Mouse (Mus musculus): ENCODE data around the gene Ccdc106. TPM values are rescaled to one million over a fixed set of nuclear protein-coding genes. Genes with fewer than 3 reads are reported as not detected.

Ccdc106 gene
- total and polyA plus RNA-seq, 2 experiments: 0.28 to 0.35 TPM

DNA sequence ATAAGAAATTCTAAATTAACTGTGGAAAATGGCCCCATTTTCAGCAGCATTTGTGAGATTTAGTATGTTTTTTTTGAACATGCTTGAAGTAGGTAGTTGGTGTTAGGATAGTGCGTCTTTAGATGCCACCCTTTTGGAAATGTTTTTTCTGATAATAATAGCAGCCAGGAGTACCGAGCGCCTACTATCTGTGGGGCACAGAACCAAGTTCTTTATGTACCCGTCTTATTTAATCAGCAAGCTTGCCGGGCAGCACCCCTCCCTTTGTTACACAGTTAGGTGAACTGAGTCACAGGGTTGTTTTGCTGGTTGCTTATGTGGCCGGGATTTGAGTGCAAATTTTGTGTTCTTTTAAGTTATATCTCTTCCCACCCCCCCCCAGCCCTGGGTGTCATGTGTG lies 60.9 kb downstream of the Ccdc106 start:
- Histone ChIP-seq H3K36me3 (ENCODE audit: control insufficient read depth, insufficient read depth, low read length) (peaks cover 32% of the 10 kb centered on the region), H3K4me3 (ENCODE audit: insufficient read depth, low read depth, low read length) (peak overlapping the region; percentile 97), H3K9ac (ENCODE audit: low read depth, low read length) (peak overlapping the region; percentile 10; the same call in 1 of the 2 replicates), H3K4me1 (ENCODE audit: control insufficient read depth, insufficient read depth, low read length) (peaks cover 22% of the 10 kb centered on the region), H3K27ac (replicated peaks; ENCODE audit: insufficient read depth, low read depth, low read length) (no peak overlapping the region; the same call in 1 of the 2 replicates), H3K27me3 (ENCODE audit: control insufficient read depth, insufficient read depth, low read length) (no peaks in the 10 kb centered on the region), H3K79me2 (ENCODE audit: control insufficient read depth, insufficient read depth, low read length) (peaks cover 30% of the 10 kb centered on the region)
- TF ChIP-seq POLR2A (IDR thresholded peaks at IDR 0.05; ENCODE audit: extremely low read depth, insufficient read depth, low read length) (no peak), CTCF (IDR thresholded peaks at IDR 0.05; ENCODE audit: low read depth, low read length) (no peak)
- WGBS: 9% methylated on average over 6 of the region's 6 CpGs
- DNase-seq (ENCODE audit: extremely low read depth, low read depth, low spot score): peak; percentile 45

DNA sequence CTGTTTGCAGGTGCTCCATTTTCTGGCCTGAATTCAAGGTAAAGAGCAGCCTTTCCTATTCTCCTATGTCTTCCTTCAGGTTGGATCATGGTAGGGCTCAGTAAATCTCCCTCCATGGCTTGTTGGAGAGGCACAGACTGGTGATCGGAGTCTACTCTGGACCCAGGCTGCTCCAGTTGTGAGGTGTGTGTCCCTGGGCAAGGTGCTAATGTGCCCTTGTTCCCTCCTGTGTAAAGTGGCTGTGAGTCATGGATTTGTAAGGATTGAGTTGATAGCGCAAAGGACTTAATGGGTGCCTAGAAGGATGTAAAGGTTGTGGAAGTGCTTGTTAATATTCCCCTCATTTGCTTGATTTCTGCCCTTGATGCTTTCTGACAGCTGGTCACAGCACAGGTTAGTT lies 61.6 kb downstream of the Ccdc106 start:
- TF ChIP-seq CTCF (IDR thresholded peaks at IDR 0.05; ENCODE audit: low read depth, low read length): no peak
- TF ChIP-seq POLR2A (IDR thresholded peaks at IDR 0.05; ENCODE audit: extremely low read depth, insufficient read depth, low read length): no peak
- H3K4me3 ChIP-seq (ENCODE audit: insufficient read depth, low read depth, low read length): no peak overlapping the region
- DNase-seq (ENCODE audit: extremely low read depth, low read depth, low spot score): no peak
- peaks cover 33% of the 10 kb centered on the region for H3K79me2 ChIP-seq (ENCODE audit: control insufficient read depth, insufficient read depth, low read length)
- 74% methylated on average over 2 of the region's 2 CpGs for WGBS
- no peak overlapping the region for H3K27ac ChIP-seq (replicated peaks; ENCODE audit: insufficient read depth, low read depth, low read length)
- no peak overlapping the region for H3K9ac ChIP-seq (ENCODE audit: low read depth, low read length)
- H3K27me3 ChIP-seq (ENCODE audit: control insufficient read depth, insufficient read depth, low read length): no peaks in the 10 kb centered on the region
- peaks cover 26% of the 10 kb centered on the region for H3K4me1 ChIP-seq (ENCODE audit: control insufficient read depth, insufficient read depth, low read length)
- peaks cover 26% of the 10 kb centered on the region for H3K36me3 ChIP-seq (ENCODE audit: control insufficient read depth, insufficient read depth, low read length)

DNA sequence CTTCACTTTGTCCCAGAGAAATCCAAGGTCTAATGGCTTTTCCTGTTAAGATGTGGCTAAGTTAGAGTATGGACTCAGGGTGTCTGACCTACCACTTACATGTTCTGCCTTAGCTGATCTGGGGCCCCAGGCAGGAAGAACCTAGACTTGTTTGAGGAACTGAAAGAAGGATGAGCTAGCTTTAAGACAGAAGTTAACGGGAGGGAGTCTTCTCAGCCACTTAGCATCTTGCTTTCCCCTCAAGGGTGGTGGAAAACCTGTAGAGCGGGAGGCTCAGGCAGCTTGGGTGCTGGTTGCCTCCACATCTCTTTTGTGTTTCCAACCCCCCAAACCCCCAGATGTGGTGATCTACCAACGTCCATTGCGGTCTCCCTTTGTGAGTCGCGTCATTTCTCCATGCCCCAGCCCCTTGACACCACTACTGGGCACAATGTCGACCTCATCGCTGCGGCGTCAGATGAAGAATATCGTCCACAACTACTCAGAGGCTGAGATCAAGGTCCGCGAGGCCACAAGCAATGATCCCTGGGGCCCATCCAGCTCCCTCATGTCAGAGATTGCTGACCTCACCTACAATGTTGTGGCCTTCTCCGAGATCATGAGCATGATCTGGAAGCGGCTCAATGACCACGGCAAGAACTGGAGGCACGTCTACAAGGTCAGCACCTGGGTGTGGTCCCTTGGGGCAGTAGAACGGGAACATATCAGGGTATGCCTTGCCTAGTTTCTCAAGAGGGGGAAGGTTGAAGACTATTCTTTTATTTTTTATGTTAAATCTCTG lies 63.2 kb downstream of the Ccdc106 start:
- H3K79me2 ChIP-seq (ENCODE audit: control insufficient read depth, insufficient read depth, low read length): peaks cover 33% of the 10 kb centered on the region
- H3K36me3 ChIP-seq (ENCODE audit: control insufficient read depth, insufficient read depth, low read length): peaks cover 13% of the 10 kb centered on the region; the same call in 1 of the 2 replicates
- H3K27ac ChIP-seq (replicated peaks; ENCODE audit: insufficient read depth, low read depth, low read length): peak overlapping the region; percentile 2
- WGBS: 41% methylated on average over 18 of the region's 18 CpGs
- H3K4me1 ChIP-seq (ENCODE audit: control insufficient read depth, insufficient read depth, low read length): peaks cover 33% of the 10 kb centered on the region
- no peak overlapping the region for H3K9ac ChIP-seq (ENCODE audit: low read depth, low read length)
- H3K27me3 ChIP-seq (ENCODE audit: control insufficient read depth, insufficient read depth, low read length): no peaks in the 10 kb centered on the region
- H3K4me3 ChIP-seq (ENCODE audit: insufficient read depth, low read depth, low read length): no peak overlapping the region
- peak; percentile 81 for DNase-seq (ENCODE audit: extremely low read depth, low read depth, low spot score)
- no peak for TF ChIP-seq CTCF (IDR thresholded peaks at IDR 0.05; ENCODE audit: low read depth, low read length)
- no peak for TF ChIP-seq POLR2A (IDR thresholded peaks at IDR 0.05; ENCODE audit: extremely low read depth, insufficient read depth, low read length)

DNA sequence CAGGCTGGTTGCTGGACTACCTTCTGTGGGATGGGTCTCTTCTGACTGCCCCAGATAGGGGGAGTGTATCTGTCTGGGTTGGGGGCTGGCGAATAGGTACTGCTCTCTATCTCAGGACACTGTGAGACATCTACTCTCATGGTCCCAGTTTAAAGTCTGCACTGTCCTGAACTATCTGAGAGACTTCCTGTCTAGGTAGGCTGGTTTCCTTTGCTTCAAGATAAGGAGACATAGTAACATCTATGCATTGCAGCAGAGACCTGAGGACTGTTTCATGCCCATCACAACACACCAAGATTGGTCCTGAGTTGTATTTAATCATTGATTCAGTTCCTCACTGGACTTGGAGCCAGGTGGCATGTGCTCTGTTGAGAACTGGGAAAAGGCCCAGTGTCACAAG lies 65.2 kb downstream of the Ccdc106 start:
- Histone ChIP-seq H3K4me3 (ENCODE audit: insufficient read depth, low read depth, low read length) (no peak overlapping the region), H3K27me3 (ENCODE audit: control insufficient read depth, insufficient read depth, low read length) (no peaks in the 10 kb centered on the region), H3K36me3 (ENCODE audit: control insufficient read depth, insufficient read depth, low read length) (peaks cover 9% of the 10 kb centered on the region; the same call in 1 of the 2 replicates), H3K79me2 (ENCODE audit: control insufficient read depth, insufficient read depth, low read length) (peaks cover 39% of the 10 kb centered on the region), H3K9ac (ENCODE audit: low read depth, low read length) (no peak overlapping the region), H3K27ac (replicated peaks; ENCODE audit: insufficient read depth, low read depth, low read length) (no peak overlapping the region), H3K4me1 (ENCODE audit: control insufficient read depth, insufficient read depth, low read length) (peaks cover 33% of the 10 kb centered on the region)
- no peak for TF ChIP-seq CTCF (IDR thresholded peaks at IDR 0.05; ENCODE audit: low read depth, low read length)
- no peak for TF ChIP-seq POLR2A (IDR thresholded peaks at IDR 0.05; ENCODE audit: extremely low read depth, insufficient read depth, low read length)
- 70% methylated on average over 1 of the region's 1 CpGs for WGBS
- DNase-seq (ENCODE audit: extremely low read depth, low read depth, low spot score): no peak

DNA sequence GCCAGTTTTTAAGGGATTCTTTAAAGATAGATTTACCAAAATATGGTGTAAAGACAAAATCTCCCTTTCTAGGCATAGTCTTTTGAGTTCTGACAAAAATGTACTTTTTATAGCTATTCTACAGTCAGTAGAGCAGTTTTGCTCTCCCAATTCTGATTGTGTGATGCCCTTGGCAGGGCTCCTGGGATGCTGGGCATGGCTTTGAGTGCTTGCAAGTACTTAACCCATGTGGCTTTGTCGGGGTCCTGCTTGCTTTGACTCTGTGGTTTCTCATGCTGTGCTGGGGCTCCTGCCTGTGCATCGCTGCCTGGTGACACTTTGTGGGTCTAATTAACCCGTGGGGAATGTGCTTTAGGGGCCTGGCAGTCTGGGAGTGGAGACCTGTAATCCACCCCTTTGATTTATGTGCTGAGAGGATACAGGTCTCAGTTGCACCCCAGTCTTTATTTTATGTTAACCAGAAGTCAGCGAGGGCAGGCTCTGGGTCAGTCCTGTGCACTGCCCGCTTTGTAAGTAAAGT lies 66.6 kb downstream of the Ccdc106 start:
- Histone ChIP-seq H3K4me1 (ENCODE audit: control insufficient read depth, insufficient read depth, low read length) (peaks cover 33% of the 10 kb centered on the region), H3K79me2 (ENCODE audit: control insufficient read depth, insufficient read depth, low read length) (peaks cover 34% of the 10 kb centered on the region; the same call in 1 of the 2 replicates), H3K36me3 (ENCODE audit: control insufficient read depth, insufficient read depth, low read length) (peaks cover 9% of the 10 kb centered on the region; the same call in 1 of the 2 replicates), H3K27me3 (ENCODE audit: control insufficient read depth, insufficient read depth, low read length) (no peaks in the 10 kb centered on the region), H3K27ac (replicated peaks; ENCODE audit: insufficient read depth, low read depth, low read length) (no peak overlapping the region), H3K4me3 (ENCODE audit: insufficient read depth, low read depth, low read length) (no peak overlapping the region), H3K9ac (ENCODE audit: low read depth, low read length) (no peak overlapping the region)
- no peak for TF ChIP-seq CTCF (IDR thresholded peaks at IDR 0.05; ENCODE audit: low read depth, low read length)
- TF ChIP-seq POLR2A (IDR thresholded peaks at IDR 0.05; ENCODE audit: extremely low read depth, insufficient read depth, low read length): no peak
- 62% methylated on average over 5 of the region's 5 CpGs for WGBS
- DNase-seq (ENCODE audit: extremely low read depth, low read depth, low spot score): no peak

DNA sequence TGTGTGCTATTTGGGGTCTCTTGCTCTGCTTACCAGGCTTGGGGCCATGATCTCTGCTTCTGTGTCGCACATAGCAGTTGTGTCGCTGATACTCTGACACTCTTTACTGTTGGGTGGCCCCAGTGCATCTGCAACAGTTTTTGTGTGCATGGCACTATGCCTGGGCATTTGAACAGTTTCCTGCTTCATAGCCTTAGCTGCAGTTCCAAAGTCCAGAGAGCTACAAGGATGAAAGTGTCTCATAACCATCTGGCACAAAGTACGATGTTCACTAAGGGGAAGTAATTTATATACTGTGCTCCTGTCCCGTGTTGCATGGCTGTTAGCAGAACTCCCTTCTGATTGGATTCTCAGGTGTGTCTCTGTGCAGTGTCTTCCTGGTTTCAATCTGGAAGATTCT lies 67.5 kb downstream of the Ccdc106 start:
- peak overlapping the region; percentile 38 for H3K27ac ChIP-seq (replicated peaks; ENCODE audit: insufficient read depth, low read depth, low read length)
- peak; percentile 91 for DNase-seq (ENCODE audit: extremely low read depth, low read depth, low spot score)
- H3K4me1 ChIP-seq (ENCODE audit: control insufficient read depth, insufficient read depth, low read length): peaks cover 32% of the 10 kb centered on the region
- TF ChIP-seq CTCF (IDR thresholded peaks at IDR 0.05; ENCODE audit: low read depth, low read length): no peak
- TF ChIP-seq POLR2A (IDR thresholded peaks at IDR 0.05; ENCODE audit: extremely low read depth, insufficient read depth, low read length): no peak
- H3K4me3 ChIP-seq (ENCODE audit: insufficient read depth, low read depth, low read length): no peak overlapping the region
- no peaks in the 10 kb centered on the region for H3K27me3 ChIP-seq (ENCODE audit: control insufficient read depth, insufficient read depth, low read length)
- H3K9ac ChIP-seq (ENCODE audit: low read depth, low read length): no peak overlapping the region
- H3K36me3 ChIP-seq (ENCODE audit: control insufficient read depth, insufficient read depth, low read length): peaks cover 9% of the 10 kb centered on the region; the same call in 1 of the 2 replicates
- peaks cover 32% of the 10 kb centered on the region; the same call in 1 of the 2 replicates for H3K79me2 ChIP-seq (ENCODE audit: control insufficient read depth, insufficient read depth, low read length)
- WGBS: 16% methylated on average over 4 of the region's 4 CpGs
